Mouse (Mus musculus) heart, embryonic 12.5 days (tissue): ENCODE data around the gene Tjp1. TPM values are rescaled to one million over a fixed set of nuclear protein-coding genes. Genes with fewer than 3 reads are reported as not detected.

ENCODE experiments used
- ATAC-seq: fragments of 200-750 bp; cut with Nextera tagmentation; 2 replicates; pipeline ENCODE4 v1.8.0; 2017; ENCODE audit warnings: moderate TSS enrichment, moderate library complexity; ENCODE audit not compliant: insufficient number of reproducible peaks, low FRiP score
- H3K27ac ChIP-seq: fragments of 300-500 bp; sonication (generic); 2 replicates; pipeline ENCODE4 v1.5.1; 2016; ENCODE audit warnings: mild to moderate bottlenecking, moderate library complexity; ENCODE audit not compliant: poor library complexity, severe bottlenecking
- H3K27me3 ChIP-seq: fragments of 300-500 bp; sonication (generic); replicated peaks from 2 replicates; pipeline ENCODE4 v1.6.1; 2016; ENCODE audit warnings: mild to moderate bottlenecking, moderate library complexity
- H3K36me3 ChIP-seq: fragments of 300-500 bp; sonication (generic); 2 replicates; pipeline ENCODE4 v1.6.1; 2016; ENCODE audit warnings: mild to moderate bottlenecking, moderate library complexity
- H3K4me1 ChIP-seq: fragments of 300-500 bp; sonication (generic); replicated peaks from 2 replicates; pipeline ENCODE4 v1.6.1; 2016; ENCODE audit warnings: mild to moderate bottlenecking
- H3K4me2 ChIP-seq: fragments of 300-500 bp; sonication (generic); 2 replicates; pipeline ENCODE4 v1.6.1; 2016; ENCODE audit warnings: mild to moderate bottlenecking, moderate library complexity
- H3K4me3 ChIP-seq: fragments of 300-500 bp; sonication (generic); 2 replicates; pipeline ENCODE4 v1.5.1; 2016; ENCODE audit warnings: mild to moderate bottlenecking
- H3K9ac ChIP-seq: fragments of 300-500 bp; sonication (generic); 2 replicates; pipeline ENCODE4 v1.6.1; 2016; ENCODE audit warnings: mild to moderate bottlenecking, moderate library complexity
- H3K9me3 ChIP-seq: fragments of 300-500 bp; sonication (generic); replicated peaks from 2 replicates; pipeline ENCODE4 v1.6.1; 2016; ENCODE audit warnings: mild to moderate bottlenecking, moderate library complexity
- WGBS: fragments of 180-500 bp; shearing (Covaris S2); methylation state at CpG from one replicate; pipeline ENCODE4 v1.1.7; 2016; 5-methylcytosine and 5-hydroxymethylcytosine counted together
- polyA plus RNA-seq: library from polyadenylated mRNA; unstranded; fragments of >200 nt; fragmentation: Nextera tagmentation; extraction: Ambion mirVana; gene quantifications from 2 replicates; pipeline ENCODE4 v1.2.1, GENCODE M21; 2016

Tjp1 gene
- polyA plus RNA-seq, 1 experiment from 2014 or later = 35.5 TPM

DNA sequence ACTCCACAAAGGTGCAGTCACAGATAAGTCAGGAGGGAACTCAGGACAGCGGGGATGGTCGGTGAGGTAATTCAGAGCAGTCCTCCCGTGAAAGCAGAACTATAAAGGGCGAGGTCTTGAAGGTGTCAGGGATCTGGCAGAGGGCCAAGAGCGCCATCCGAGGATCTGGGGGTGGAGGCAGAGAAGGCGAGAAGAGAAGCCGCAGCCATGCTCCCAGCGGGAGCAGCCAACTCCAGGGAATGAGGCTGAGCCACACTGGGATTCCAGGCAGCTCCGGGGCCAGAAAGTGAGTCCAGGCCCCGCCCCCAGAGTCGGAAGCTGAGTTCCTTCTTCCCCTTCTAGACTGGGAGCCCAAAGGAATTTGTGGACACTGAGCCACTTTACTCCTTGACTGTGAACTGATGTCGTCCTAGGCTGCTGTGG lies 41.3 kb downstream of the Tjp1 start:
- Histone ChIP-seq H3K9ac (peak overlapping the region; percentile 15), H3K4me1 (peaks cover 26% of the 10 kb centered on the region), H3K4me2 (peak overlapping the region; percentile 73), H3K27ac (peak overlapping the region; percentile 3; the same call in 1 of the 2 replicates), H3K36me3 (no peaks in the 10 kb centered on the region), H3K4me3 (peak overlapping the region; percentile 43), H3K9me3 (no peaks in the 10 kb centered on the region), H3K27me3 (no peaks in the 10 kb centered on the region)
- peak; percentile 74 for ATAC-seq
- 1% methylated on average over 13 of the region's 13 CpGs for WGBS

DNA sequence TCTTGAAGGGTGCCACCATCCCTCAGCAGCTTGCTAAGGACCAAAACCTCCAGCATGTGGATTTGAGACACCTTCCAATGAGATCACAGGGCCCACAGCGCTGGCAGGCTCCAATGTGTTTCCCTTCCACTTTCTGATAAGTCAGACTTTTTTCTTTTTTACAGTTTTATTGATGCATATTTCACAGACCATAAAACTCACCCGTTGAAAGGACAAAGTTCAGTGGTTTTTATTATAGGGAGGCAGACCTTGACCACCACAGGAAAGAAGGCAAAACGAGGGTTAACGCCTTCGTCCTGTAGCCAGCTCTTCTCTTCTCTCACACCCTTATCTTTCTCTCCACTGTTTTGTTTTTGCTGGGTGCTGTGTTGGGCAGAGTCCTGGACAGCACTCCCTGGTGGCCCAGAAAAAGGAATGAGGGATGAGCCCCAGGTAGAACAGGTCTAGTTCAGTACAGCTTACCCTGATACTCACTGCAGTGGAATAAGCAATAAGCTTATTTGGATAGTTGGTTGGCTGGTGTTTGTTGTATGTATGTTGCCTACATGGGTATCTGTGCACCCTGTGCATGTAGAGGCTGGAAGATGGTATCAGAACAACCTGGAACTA lies 43.3 kb downstream of the Tjp1 start:
- peaks cover 26% of the 10 kb centered on the region for H3K4me1 ChIP-seq
- WGBS = 40% methylated on average over 5 of the region's 5 CpGs
- H3K9ac ChIP-seq = no peak overlapping the region

GRCm38 (mm10) chr7:65482216-65482615 lies 45.4 kb downstream of the Tjp1 start:
- ATAC-seq = no peak
- no peak overlapping the region; the same call in 1 of the 2 replicates for H3K9ac ChIP-seq
- no peak overlapping the region for H3K4me2 ChIP-seq
- H3K27ac ChIP-seq = no peak overlapping the region
- peaks cover 26% of the 10 kb centered on the region for H3K4me1 ChIP-seq
- H3K9me3 ChIP-seq = no peaks in the 10 kb centered on the region
- 26% methylated on average over 2 of the region's 2 CpGs for WGBS
- H3K27me3 ChIP-seq = no peaks in the 10 kb centered on the region
- H3K36me3 ChIP-seq = no peaks in the 10 kb centered on the region
- no peak overlapping the region for H3K4me3 ChIP-seq

More for the DNA sequence above, 43.3 kb downstream of the Tjp1 start:
- Histone ChIP-seq H3K36me3 (no peaks in the 10 kb centered on the region), H3K27me3 (no peaks in the 10 kb centered on the region), H3K9me3 (no peaks in the 10 kb centered on the region), H3K4me2 (no peak overlapping the region), H3K27ac (no peak overlapping the region), H3K4me3 (no peak overlapping the region)
- ATAC-seq = no peak

GRCm38 (mm10) chr7:65472048-65472447 lies 55.5 kb downstream of the Tjp1 start:
- Histone ChIP-seq H3K9ac (no peak overlapping the region), H3K4me3 (no peak overlapping the region), H3K27ac (no peak overlapping the region), H3K9me3 (no peaks in the 10 kb centered on the region; the same call in 1 of the 2 replicates), H3K4me2 (no peak overlapping the region), H3K36me3 (no peaks in the 10 kb centered on the region), H3K4me1 (peaks cover 24% of the 10 kb centered on the region), H3K27me3 (no peaks in the 10 kb centered on the region)
- WGBS = 31% methylated on average over 3 of the region's 3 CpGs
- peak; percentile 74 for ATAC-seq

DNA sequence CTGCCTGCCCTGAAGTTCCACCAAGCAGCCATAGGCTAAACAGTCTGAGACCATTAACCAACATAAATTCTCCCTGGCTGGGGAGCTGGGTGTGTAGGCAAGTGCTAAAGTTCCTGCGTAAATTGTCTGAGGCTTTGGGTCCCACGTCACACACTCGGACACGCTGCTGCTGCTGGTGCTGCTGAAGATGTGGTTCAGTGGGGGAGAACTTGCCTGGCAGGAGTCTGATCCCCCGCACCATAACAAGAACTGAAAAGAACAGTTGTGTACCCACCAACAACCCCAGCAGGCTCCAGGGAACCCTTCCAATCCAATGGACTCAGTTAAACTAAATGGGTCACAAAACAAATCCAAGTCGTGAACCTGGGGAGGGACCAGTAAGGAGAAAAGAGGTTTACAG lies 56.2 kb downstream of the Tjp1 start:
- Histone ChIP-seq H3K27ac (no peak overlapping the region), H3K36me3 (no peaks in the 10 kb centered on the region), H3K9ac (no peak overlapping the region), H3K4me3 (no peak overlapping the region), H3K9me3 (no peaks in the 10 kb centered on the region; the same call in 1 of the 2 replicates), H3K4me1 (peaks cover 28% of the 10 kb centered on the region), H3K27me3 (no peaks in the 10 kb centered on the region), H3K4me2 (no peak overlapping the region)
- ATAC-seq = no peak
- WGBS = 68% methylated on average over 6 of the region's 6 CpGs

DNA sequence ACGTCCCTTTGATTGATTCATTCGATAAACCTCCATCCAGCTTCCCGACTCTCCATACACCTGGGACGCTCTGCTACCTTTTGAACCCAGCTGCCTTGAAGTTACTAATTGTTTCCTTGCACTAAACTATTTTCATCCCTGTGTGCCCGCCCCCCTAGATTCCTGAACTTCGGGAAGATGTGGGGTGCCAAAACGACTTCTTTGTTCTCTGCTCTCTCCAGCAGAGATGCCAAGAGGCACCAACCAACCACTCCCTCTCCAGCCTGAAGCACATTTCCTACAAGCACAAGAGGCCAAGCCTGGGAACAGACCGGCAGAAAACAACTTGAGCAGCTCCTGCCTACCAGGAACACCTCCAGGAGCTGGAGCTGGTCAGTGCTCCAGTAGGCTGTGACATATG lies 57.4 kb downstream of the Tjp1 start:
- no peak for ATAC-seq
- no peak overlapping the region for H3K27ac ChIP-seq
- H3K9me3 ChIP-seq = no peaks in the 10 kb centered on the region; the same call in 1 of the 2 replicates
- H3K27me3 ChIP-seq = no peaks in the 10 kb centered on the region
- 40% methylated on average over 8 of the region's 8 CpGs for WGBS
- peaks cover 32% of the 10 kb centered on the region for H3K4me1 ChIP-seq
- no peak overlapping the region for H3K9ac ChIP-seq
- H3K4me3 ChIP-seq = no peak overlapping the region
- no peak overlapping the region for H3K4me2 ChIP-seq
- H3K36me3 ChIP-seq = no peaks in the 10 kb centered on the region

DNA sequence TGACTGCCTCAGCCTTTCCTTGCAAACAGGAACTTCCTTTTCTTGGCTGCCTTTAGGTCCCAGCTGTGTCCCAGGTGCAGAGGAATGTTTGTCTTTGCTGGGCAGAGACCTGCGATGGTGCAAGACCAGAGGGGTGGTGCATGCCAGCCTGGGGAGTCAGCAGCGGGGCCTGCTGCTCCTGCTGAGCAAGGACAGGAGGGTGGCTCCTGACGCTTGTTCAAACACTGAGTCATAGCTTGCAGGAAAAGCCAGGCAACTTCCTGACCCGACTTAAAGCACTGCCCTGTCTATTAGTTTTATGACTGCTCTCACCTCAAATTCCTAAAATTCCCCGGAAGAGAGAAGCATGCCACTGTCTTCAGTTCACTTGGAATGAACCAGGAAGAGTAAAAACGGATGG lies 57.9 kb downstream of the Tjp1 start:
- no peaks in the 10 kb centered on the region for H3K36me3 ChIP-seq
- H3K4me2 ChIP-seq = 0 out of 2 replicates have a peak overlapping the region, but pooled peaks have one; percentile 10
- ATAC-seq = no peak
- no peak overlapping the region for H3K27ac ChIP-seq
- H3K9me3 ChIP-seq = no peaks in the 10 kb centered on the region; the same call in 1 of the 2 replicates
- H3K9ac ChIP-seq = no peak overlapping the region
- H3K4me3 ChIP-seq = no peak overlapping the region
- no peaks in the 10 kb centered on the region for H3K27me3 ChIP-seq
- H3K4me1 ChIP-seq = peaks cover 32% of the 10 kb centered on the region
- 8% methylated on average over 6 of the region's 6 CpGs for WGBS

GRCm38 (mm10) chr7:65468191-65468590 lies 59.4 kb downstream of the Tjp1 start:
- H3K4me1 ChIP-seq = peaks cover 32% of the 10 kb centered on the region
- no peaks in the 10 kb centered on the region for H3K36me3 ChIP-seq
- H3K4me2 ChIP-seq = no peak overlapping the region
- no peaks in the 10 kb centered on the region; the same call in 1 of the 2 replicates for H3K9me3 ChIP-seq
- no peaks in the 10 kb centered on the region for H3K27me3 ChIP-seq
- 67% methylated on average over 8 of the region's 8 CpGs for WGBS
- H3K27ac ChIP-seq = no peak overlapping the region
- H3K9ac ChIP-seq = no peak overlapping the region
- ATAC-seq = no peak
- H3K4me3 ChIP-seq = no peak overlapping the region

- Histone ChIP-seq H3K4me2 (no peak overlapping the region), H3K36me3 (no peaks in the 10 kb centered on the region), H3K27ac (no peak overlapping the region), H3K9ac (no peak overlapping the region), H3K27me3 (no peaks in the 10 kb centered on the region), H3K4me3 (no peak overlapping the region), H3K9me3 (no peaks in the 10 kb centered on the region; the same call in 1 of the 2 replicates), H3K4me1 (peaks cover 32% of the 10 kb centered on the region)
- WGBS = 59% methylated on average over 4 of the region's 4 CpGs
- no peak for ATAC-seq
Measured at GRCm38 (mm10) chr7:65467306-65468021, 60.1 kb downstream of the Tjp1 start.

DNA sequence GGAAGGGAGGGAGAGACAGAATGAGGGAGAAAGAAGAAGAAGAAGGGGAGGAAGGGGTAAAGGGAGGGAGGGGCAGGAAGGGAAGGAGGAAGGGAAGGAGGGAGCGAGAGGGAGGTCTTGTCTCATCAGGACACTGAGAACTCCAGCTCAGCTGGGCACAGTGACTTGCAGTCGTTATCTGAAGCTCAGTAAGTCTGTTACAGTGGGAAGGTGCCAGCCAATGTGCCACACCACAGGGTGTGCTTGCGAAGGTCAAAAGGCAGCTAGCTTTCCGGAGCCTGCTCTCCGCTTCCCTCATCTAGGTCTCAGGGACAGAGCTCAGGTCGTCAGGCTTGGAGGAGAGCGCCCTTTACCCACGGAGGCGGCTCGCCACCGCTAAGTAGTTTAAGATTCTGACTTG lies 61.4 kb downstream of the Tjp1 start:
- no peak overlapping the region for H3K9ac ChIP-seq
- H3K4me1 ChIP-seq = peaks cover 32% of the 10 kb centered on the region
- H3K27ac ChIP-seq = no peak overlapping the region
- no peak overlapping the region for H3K4me2 ChIP-seq
- no peaks in the 10 kb centered on the region for H3K9me3 ChIP-seq
- 28% methylated on average over 11 of the region's 11 CpGs for WGBS
- no peak for ATAC-seq
- no peaks in the 10 kb centered on the region for H3K27me3 ChIP-seq
- H3K36me3 ChIP-seq = no peaks in the 10 kb centered on the region
- no peak overlapping the region for H3K4me3 ChIP-seq

- H3K4me3 ChIP-seq = no peak overlapping the region
- no peak for ATAC-seq
- peaks cover 25% of the 10 kb centered on the region for H3K4me1 ChIP-seq
- no peaks in the 10 kb centered on the region for H3K27me3 ChIP-seq
- 81% methylated on average over 3 of the region's 3 CpGs for WGBS
- no peaks in the 10 kb centered on the region for H3K36me3 ChIP-seq
- no peak overlapping the region for H3K4me2 ChIP-seq
- H3K9me3 ChIP-seq = no peaks in the 10 kb centered on the region
- H3K27ac ChIP-seq = no peak overlapping the region
- H3K9ac ChIP-seq = no peak overlapping the region
Measured at GRCm38 (mm10) chr7:65464518-65465037, 63.0 kb downstream of the Tjp1 start.
